Mouse (Mus musculus) neural tube, embryonic 13.5 days (tissue): ENCODE measurements at regions not wholly inside any gene's neighbourhood (a gene's known extent, or its start where the extent isn't known, plus 50 kb on each side); places are given as distances from the start of the nearest gene placed in this dataset.
A peak's percentile ranks its signal among the peaks of the same experiment; 100 is the strongest.

Source experiments
- ATAC-seq: fragments of 200-750 bp; cut with Nextera tagmentation; 2 replicates; pipeline ENCODE4 v1.8.0; 2017; ENCODE audit warnings: low read depth, mild to moderate bottlenecking, moderate TSS enrichment, moderate library complexity
- H3K27ac ChIP-seq: fragments of 300-500 bp; sonication (generic); replicated peaks from 2 replicates; pipeline ENCODE4 v1.5.1; 2015; ENCODE audit warnings: moderate library complexity, mild to moderate bottlenecking, inconsistent platforms
- H3K27me3 ChIP-seq: fragments of 300-500 bp; sonication (generic); 2 replicates; pipeline ENCODE4 v1.6.1; 2015; ENCODE audit warnings: mild to moderate bottlenecking, inconsistent platforms
- H3K36me3 ChIP-seq: fragments of 300-500 bp; sonication (generic); 2 replicates; pipeline ENCODE4 v1.6.1; 2015; ENCODE audit warnings: mild to moderate bottlenecking, inconsistent platforms
- H3K4me1 ChIP-seq: fragments of 300-500 bp; sonication (generic); replicated peaks from 2 replicates; pipeline ENCODE4 v1.6.1; 2015; ENCODE audit warnings: inconsistent platforms
- H3K4me2 ChIP-seq: fragments of 300-500 bp; sonication (generic); 2 replicates; pipeline ENCODE4 v1.6.1; 2015; ENCODE audit warnings: inconsistent platforms, mild to moderate bottlenecking, moderate library complexity
- H3K4me3 ChIP-seq: fragments of 300-500 bp; sonication (generic); 2 replicates; pipeline ENCODE4 v1.5.1; 2015; ENCODE audit warnings: mild to moderate bottlenecking, inconsistent platforms
- H3K9ac ChIP-seq: fragments of 300-500 bp; sonication (generic); 2 replicates; pipeline ENCODE4 v1.6.1; 2015; ENCODE audit warnings: moderate library complexity, mild to moderate bottlenecking, inconsistent platforms
- H3K9me3 ChIP-seq: fragments of 300-500 bp; sonication (generic); 2 replicates; pipeline ENCODE4 v1.6.1; 2016; ENCODE audit warnings: inconsistent platforms
- WGBS: fragments of 180-500 bp; shearing (Covaris S2); methylation state at CpG from one replicate; pipeline ENCODE4 v1.1.7; 2015; 5-methylcytosine and 5-hydroxymethylcytosine counted together

DNA sequence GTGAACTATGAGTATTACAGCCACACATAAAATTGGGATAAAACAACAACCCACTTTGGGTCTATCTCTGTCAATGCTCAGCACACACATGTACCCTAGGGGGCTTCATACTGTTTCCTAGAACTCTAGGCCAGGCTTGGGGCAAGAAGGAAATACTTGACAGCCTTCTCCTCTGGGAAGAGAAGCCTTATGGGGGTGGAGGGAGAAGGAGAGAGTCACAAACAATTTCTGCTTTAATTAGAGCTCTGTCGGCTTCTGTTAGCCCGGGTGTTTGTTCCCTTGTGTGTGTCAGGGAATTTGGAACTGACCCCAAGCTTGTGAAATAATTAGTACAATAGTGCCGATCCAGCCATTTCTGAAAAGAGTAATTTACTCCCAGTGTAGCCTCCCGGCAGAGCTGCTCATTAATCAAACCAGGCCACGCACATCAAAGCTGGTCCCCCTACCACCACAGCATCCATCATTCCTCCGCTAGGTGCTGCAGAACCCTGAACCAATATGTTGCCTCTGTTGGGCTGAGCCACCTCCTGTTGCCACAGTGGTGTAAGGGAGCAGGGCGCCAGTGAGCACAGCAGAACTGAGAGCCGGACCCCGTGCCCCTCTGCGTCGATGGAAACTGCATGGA is 307.3 kb downstream of the Tmem114 start:
- H3K36me3 ChIP-seq: no peaks in the 10 kb centered on the region
- ATAC-seq: 0 out of 2 replicates have a peak, but pooled peaks have one; percentile 32
- H3K9me3 ChIP-seq: no peaks in the 10 kb centered on the region
- peaks cover 7% of the 10 kb centered on the region for H3K4me1 ChIP-seq
- no peak overlapping the region for H3K4me3 ChIP-seq
- WGBS: 30% methylated on average over 11 of the region's 11 CpGs
- H3K27me3 ChIP-seq: no peaks in the 10 kb centered on the region
- no peak overlapping the region for H3K4me2 ChIP-seq
- no peak overlapping the region for H3K27ac ChIP-seq
- no peak overlapping the region for H3K9ac ChIP-seq

DNA sequence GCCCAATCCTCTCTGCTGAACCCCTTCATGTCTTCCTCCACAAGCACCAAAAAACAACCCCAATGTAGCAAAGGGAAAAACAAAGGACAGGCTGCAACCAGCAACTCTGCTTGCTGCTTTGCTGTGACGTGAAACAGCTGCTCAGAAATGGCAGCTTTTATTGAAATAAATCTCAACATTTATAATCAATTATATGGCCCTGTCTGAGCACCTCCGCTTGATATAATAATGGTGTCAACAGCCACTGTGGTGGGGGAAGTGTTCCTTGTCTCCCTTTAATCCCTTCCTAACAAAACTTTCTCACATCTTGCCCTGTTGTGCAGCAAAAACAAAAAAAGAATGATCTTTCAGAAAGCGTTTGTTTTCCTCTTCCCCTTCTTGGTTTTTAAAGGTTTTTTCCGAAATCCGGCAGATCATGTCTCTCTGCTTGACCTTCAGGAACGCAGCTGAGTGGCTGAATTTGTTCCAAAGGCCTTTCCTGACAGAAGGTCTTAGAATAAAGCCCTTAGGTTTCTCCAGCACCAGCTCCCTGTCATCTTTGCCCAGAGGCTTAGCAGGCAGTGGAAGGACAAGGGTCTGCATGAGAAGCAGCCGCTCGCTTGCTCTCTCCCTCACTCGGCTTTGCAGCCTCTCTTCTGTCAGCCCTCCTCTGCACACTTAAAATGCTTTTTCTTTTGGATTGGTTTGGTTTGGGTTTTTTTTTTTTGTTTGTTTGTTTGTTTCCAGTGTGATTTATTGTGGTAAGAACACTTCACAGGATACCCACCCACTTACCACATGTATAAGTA is 313.4 kb downstream of the Tmem114 start:
- no peak overlapping the region; the same call in 1 of the 2 replicates for H3K27ac ChIP-seq
- 63% methylated on average over 9 of the region's 9 CpGs for WGBS

DNA sequence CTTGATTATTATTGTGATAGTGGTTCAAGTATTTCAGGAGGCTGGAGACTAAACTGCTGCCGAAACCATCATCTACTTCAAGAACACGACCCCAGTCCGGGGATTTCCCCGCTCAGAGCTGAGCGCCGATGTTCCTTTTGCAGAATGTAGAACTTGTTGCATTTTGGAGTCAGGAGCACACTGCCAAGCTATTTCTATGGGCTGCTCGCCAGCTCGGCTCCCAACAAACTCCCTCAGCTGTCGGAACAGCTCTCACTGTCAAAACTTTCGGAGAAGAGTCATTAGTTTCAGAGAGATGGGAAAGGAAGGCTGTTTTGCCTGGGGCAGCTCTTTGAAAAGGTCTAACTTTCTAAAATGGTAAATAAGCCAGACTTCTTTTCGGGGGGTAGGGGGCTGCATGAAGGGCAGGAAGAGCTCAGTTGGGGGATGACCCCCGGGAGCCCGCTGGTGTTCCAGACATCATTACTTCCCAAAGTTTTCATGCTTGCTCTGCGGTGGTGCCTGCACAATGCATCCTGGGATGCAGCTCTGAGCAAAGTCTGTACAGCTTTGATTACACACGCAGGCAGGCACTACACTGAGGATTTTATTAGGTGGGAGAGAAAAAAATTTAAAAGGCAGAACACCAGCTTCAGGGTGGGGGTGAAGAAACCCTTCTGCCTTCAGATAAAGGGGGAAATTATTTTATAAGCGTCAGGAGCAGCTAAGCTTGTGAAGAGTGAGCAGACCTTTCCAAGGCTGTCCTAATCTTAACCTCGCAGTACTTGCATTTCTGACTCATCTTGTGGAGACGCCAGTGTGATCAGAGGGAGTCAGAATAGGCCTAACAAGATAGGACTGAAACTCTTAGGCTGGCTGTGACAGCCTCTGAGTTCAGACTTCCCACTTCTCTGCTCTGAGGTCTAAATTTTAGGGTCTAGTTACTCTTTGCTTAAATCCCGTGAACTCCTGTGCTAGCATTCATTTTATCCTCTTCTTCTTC is 316.5 kb downstream of the Tmem114 start:
- no peaks in the 10 kb centered on the region for H3K9me3 ChIP-seq
- H3K4me3 ChIP-seq: no peak overlapping the region
- no peak overlapping the region for H3K9ac ChIP-seq
- H3K27ac ChIP-seq: no peak overlapping the region
- no peak for ATAC-seq
- 79% methylated on average over 19 of the region's 19 CpGs for WGBS
- no peaks in the 10 kb centered on the region for H3K27me3 ChIP-seq
- no peaks in the 10 kb centered on the region for H3K4me1 ChIP-seq
- H3K4me2 ChIP-seq: no peak overlapping the region
- H3K36me3 ChIP-seq: no peaks in the 10 kb centered on the region

More for the DNA sequence above, 313.4 kb downstream of the Tmem114 start:
- Histone ChIP-seq H3K4me1 (no peaks in the 10 kb centered on the region), H3K4me3 (no peak overlapping the region), H3K36me3 (no peaks in the 10 kb centered on the region), H3K4me2 (no peak overlapping the region), H3K9me3 (no peaks in the 10 kb centered on the region), H3K27me3 (no peaks in the 10 kb centered on the region), H3K9ac (no peak overlapping the region)
- no peak for ATAC-seq

DNA sequence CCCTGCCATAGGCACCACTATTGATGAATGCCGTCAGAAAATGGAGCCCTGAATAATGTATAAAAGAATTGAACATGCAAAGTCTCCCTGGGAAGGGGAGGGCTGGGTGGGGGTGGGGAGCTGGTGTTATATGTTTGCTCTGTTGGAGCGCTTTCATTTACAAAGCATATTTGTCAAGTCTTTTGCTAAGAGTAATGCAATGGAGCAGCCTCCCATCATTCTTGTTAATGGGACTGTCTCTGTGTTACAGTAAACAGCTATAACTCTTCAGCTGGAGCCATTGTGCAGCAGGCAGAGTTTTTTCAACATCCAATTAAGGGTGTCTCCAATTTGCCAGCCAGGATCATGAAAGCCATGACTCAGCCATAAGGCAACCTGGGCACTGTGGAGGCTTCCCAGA is 345.9 kb downstream of the Tmem114 start:
- Histone ChIP-seq H3K36me3 (no peaks in the 10 kb centered on the region), H3K4me1 (peaks cover 20% of the 10 kb centered on the region), H3K27ac (no peak overlapping the region), H3K9ac (no peak overlapping the region), H3K4me3 (no peak overlapping the region), H3K4me2 (no peak overlapping the region), H3K9me3 (no peaks in the 10 kb centered on the region), H3K27me3 (no peaks in the 10 kb centered on the region)
- ATAC-seq: peak; percentile 78
- 47% methylated on average over 2 of the region's 2 CpGs for WGBS

DNA sequence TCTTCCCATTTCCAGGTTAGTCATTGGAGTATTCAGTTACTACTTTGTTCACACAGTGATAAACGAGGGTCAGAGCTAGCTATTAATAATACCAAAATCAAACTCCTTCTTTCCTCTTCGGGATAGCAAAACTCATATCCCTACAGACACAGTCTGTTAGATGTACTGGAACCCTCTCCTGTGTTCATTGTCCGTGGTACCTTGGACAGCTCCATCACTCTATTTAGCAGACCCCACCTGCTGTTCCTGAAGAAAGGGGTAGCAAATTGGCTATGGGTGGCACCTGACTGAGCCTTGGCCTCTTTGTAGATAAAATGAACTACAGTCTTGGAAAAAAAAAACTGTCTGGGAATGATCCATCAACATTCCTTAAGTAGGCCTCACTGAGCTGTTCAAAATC is 346.5 kb downstream of the Tmem114 start:
- no peak overlapping the region for H3K9ac ChIP-seq
- WGBS: 59% methylated on average over 3 of the region's 3 CpGs
- no peaks in the 10 kb centered on the region for H3K36me3 ChIP-seq
- peaks cover 20% of the 10 kb centered on the region for H3K4me1 ChIP-seq
- H3K27me3 ChIP-seq: no peaks in the 10 kb centered on the region
- ATAC-seq: no peak
- H3K27ac ChIP-seq: no peak overlapping the region
- no peak overlapping the region for H3K4me2 ChIP-seq
- H3K9me3 ChIP-seq: no peaks in the 10 kb centered on the region
- H3K4me3 ChIP-seq: no peak overlapping the region

DNA sequence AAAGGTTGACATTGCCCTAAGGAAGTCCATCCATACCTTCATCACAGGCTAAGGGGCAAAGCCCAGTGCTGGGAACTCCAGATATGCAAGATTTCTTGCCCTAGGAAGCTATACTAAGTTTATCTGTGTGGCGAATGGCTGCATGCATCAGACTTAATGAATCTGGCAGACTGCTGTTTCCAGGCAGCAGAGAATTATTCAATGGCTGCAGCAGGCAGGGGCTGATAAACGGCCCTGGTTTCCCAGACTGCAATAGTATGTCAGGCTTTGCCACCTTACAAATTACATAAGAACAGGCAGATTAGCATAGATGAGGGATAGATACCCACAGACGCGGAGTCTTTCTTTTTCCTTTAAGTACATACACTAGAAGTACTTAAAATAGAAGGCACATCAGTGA is 350.2 kb downstream of the Tmem114 start:
- H3K4me1 ChIP-seq: peaks cover 20% of the 10 kb centered on the region
- peak overlapping the region; percentile 57 for H3K27ac ChIP-seq

DNA sequence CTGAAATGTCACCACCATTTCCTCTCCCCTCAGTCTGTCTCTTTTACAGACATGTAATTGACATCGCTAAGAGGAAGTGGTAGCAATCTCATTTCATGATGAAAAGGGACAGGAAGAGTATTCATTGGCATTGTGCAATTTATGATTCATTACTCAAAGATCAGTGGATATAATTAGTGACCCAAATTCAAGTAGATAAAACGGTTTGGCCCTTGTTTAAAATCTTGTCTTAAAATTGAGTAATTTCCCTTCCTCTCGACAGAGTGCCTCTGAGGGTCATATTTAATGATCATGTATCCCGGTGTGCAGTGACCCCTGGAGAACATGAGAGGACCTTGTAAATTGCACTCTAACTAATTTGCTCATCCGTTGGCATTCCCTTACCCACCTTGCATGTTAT is 371.0 kb downstream of the Tmem114 start:
- Histone ChIP-seq H3K4me3 (no peak overlapping the region), H3K4me1 (no peaks in the 10 kb centered on the region), H3K9ac (no peak overlapping the region), H3K4me2 (no peak overlapping the region), H3K9me3 (no peaks in the 10 kb centered on the region), H3K27me3 (no peaks in the 10 kb centered on the region), H3K27ac (no peak overlapping the region), H3K36me3 (no peaks in the 10 kb centered on the region)
- 53% methylated on average over 5 of the region's 5 CpGs for WGBS
- no peak for ATAC-seq

More for the DNA sequence above, 350.2 kb downstream of the Tmem114 start:
- WGBS: 39% methylated on average over 4 of the region's 4 CpGs
- H3K4me3 ChIP-seq: no peak overlapping the region
- H3K4me2 ChIP-seq: no peak overlapping the region
- H3K36me3 ChIP-seq: no peaks in the 10 kb centered on the region
- H3K27me3 ChIP-seq: no peaks in the 10 kb centered on the region
- no peak overlapping the region for H3K9ac ChIP-seq
- no peak for ATAC-seq
- H3K9me3 ChIP-seq: no peaks in the 10 kb centered on the region

DNA sequence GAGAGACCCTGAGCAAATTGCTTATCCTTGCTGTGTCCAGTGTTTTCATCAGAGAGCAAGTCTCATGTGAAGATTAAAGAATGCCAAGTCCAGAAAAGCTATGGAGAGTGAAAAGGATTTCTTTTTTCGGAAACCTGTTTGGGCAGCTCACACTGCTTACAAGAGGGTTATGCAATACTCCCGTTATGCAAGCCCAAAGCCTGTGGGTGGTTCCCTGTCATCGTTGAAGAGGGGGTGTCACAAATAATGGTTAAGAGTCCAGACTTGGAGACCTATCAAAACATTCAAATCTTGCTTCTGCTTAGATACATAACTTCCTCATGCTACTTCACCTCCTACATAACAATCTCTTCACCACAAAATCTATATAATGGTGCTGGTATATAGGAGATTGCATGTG is 416.0 kb downstream of the Tmem114 start:
- Histone ChIP-seq H3K9ac (no peak overlapping the region), H3K4me1 (no peaks in the 10 kb centered on the region), H3K27me3 (no peaks in the 10 kb centered on the region), H3K4me2 (no peak overlapping the region), H3K27ac (no peak overlapping the region), H3K4me3 (no peak overlapping the region), H3K9me3 (no peaks in the 10 kb centered on the region), H3K36me3 (no peaks in the 10 kb centered on the region)
- ATAC-seq: no peak
- WGBS: 83% methylated on average over 3 of the region's 3 CpGs

DNA sequence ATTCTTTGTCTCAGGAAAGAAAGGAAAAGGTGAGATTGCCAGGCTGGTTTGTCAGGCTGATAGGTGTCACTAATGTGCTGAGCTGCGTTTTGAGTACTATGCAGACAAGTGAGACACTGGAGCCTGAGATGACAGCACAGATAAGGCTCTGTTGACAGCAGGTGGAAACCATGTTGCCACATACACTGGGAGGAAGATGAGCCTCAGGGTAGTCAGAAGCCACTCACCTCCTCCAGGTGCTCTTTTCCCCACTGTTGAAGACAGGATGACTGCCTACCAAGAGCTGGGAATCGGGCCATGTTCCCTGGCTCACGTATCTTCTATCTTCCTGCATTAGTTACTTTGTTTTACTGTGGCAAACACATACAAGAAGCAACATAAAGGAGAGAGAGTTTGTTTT is 418.3 kb downstream of the Tmem114 start:
- Histone ChIP-seq H3K36me3 (no peaks in the 10 kb centered on the region), H3K9ac (no peak overlapping the region), H3K4me2 (no peak overlapping the region), H3K27ac (no peak overlapping the region), H3K27me3 (no peaks in the 10 kb centered on the region), H3K9me3 (no peaks in the 10 kb centered on the region), H3K4me3 (no peak overlapping the region), H3K4me1 (peaks cover 8% of the 10 kb centered on the region)
- no peak for ATAC-seq
- 85% methylated on average over 3 of the region's 3 CpGs for WGBS

DNA sequence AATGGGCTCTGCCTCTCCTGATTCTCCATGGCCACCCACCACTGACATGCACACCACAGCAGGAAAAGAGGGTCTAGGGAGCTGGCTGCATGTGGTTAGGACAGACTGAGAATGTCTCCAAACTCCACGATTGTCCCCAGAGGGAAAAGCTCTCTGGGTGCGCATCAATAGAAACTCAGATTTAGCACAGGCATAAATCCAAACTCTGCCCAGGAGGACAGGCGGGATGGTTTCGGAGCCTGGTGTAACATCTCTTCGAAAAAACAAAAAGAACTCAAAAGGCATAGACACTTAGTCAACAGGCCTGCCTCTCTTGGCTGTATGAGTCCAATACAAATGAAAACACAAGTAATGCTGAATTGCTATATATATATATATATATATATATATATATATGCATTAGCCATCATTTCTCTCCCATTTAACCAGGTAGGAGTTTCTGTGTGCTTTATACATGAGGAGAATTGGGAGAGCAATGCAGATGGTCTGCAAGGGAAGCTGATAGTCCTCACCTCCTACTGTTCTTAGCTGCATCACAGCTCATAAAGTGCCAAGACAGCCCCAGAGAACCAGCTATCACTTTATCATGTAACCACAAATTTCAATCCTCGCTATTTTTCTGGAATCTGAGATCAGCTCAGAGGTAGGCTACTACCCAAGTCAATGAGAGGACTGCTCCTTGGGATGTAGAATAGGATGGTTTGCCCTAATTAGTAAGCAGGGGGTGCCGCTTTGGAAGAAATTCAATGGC is 422.4 kb downstream of the Tmem114 start:
- ATAC-seq: no peak
- H3K4me1 ChIP-seq: peaks cover 11% of the 10 kb centered on the region
- no peak overlapping the region for H3K4me3 ChIP-seq
- H3K9me3 ChIP-seq: 0 out of 2 replicates have a peak, but pooled peaks cover 7% of the 10 kb centered on the region
- H3K27me3 ChIP-seq: no peaks in the 10 kb centered on the region
- peak overlapping the region; percentile 34; the same call in 1 of the 2 replicates for H3K27ac ChIP-seq
- WGBS: 78% methylated on average over 7 of the region's 7 CpGs
- H3K4me2 ChIP-seq: no peak overlapping the region
- no peaks in the 10 kb centered on the region for H3K36me3 ChIP-seq
- H3K9ac ChIP-seq: no peak overlapping the region

DNA sequence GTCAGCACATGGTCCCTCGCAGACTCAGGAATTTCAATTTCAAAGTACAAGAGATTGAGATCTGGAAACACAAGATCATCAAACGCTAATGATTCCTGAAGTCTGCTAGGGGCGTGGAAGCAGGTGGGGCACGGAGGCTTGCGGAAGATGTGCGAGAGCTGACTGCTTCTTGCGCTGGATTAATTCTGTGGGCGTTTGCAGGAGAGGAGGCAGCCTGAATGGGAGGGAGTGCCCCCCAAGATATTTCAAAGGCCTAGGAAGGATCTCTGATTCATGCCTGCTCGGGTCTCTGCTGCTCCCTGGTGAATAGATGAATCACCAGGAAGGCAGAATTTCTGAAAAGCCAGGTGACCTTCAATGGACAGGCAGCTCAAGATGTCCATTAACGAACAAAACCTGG is 442.1 kb downstream of the Tmem114 start:
- no peak for ATAC-seq

More for the DNA sequence above, 442.1 kb downstream of the Tmem114 start:
- Histone ChIP-seq H3K27ac (peak overlapping the region; percentile 28; the same call in 1 of the 2 replicates), H3K4me3 (no peak overlapping the region), H3K36me3 (no peaks in the 10 kb centered on the region), H3K9ac (no peak overlapping the region), H3K9me3 (no peaks in the 10 kb centered on the region), H3K4me1 (0 out of 2 replicates have a peak, but pooled peaks cover 8% of the 10 kb centered on the region), H3K27me3 (no peaks in the 10 kb centered on the region), H3K4me2 (no peak overlapping the region)
- 51% methylated on average over 10 of the region's 10 CpGs for WGBS
